Mouse (Mus musculus) kidney, adult 10 weeks (tissue): ENCODE measurements around the gene Prrt1. TPM values are rescaled to one million over a fixed set of nuclear protein-coding genes. Genes with fewer than 3 reads are reported as not detected.

ENCODE experiments used
- polyA plus RNA-seq: library from polyadenylated mRNA; stranded (reverse); fragments of 350-450 nt; fragmentation: Illumina TruSeq; extraction: RNeasy Lipid Tissue Mini Kit (QIAGEN cat#74804); gene quantifications from one replicate; pipeline ENCODE4 v1.2.3, GENCODE M21; 2014; ENCODE audit warnings: low read depth, low replicate concordance

The Prrt1 gene
- 0.57 TPM for polyA plus RNA-seq

GRCm38 (mm10) chr17:34629221-34629751, at the start of gene Prrt1:
Gene Prrt1, plus strand, starts transcription at chr17:34629533.

GRCm38 (mm10) chr17:34589681-34590101, 39.6 kb upstream of the Prrt1 start, which contains the start of gene Gpsm3:
Gene Gpsm3, plus strand, starts transcription at chr17:34589806.

GRCm38 (mm10) chr17:34591029-34591993, 38.0 kb upstream of the Prrt1 start, which contains the start of gene Pbx2:
Gene Pbx2, plus strand, starts transcription at chr17:34591266.

GRCm38 (mm10) chr17:34597566-34598095, 31.7 kb upstream of the Prrt1 start, which contains the start of gene Ager:
Gene Ager, plus strand, starts transcription at chr17:34597862.

GRCm38 (mm10) chr17:34603375-34604060, 25.8 kb upstream of the Prrt1 start, which contains the start of gene Rnf5:
Gene Rnf5, minus strand, starts transcription at chr17:34603690.

GRCm38 (mm10) chr17:34604061-34604508, 25.2 kb upstream of the Prrt1 start, which contains the start of gene Agpat1:
Gene Agpat1, plus strand, starts transcription at chr17:34604262.

GRCm38 (mm10) chr17:34615871-34616270, 13.5 kb upstream of the Prrt1 start, which contains the start of gene Egfl8:
Gene Egfl8, minus strand, starts transcription at chr17:34615971.

GRCm38 (mm10) chr17:34627943-34628643, 1.2 kb upstream of the Prrt1 start, which contains the start of gene Ppt2:
Gene Ppt2, minus strand, starts transcription at chr17:34628510.

GRCm38 (mm10) chr17:34644608-34645007, 15.3 kb downstream of the Prrt1 start, which contains the start of gene Fkbpl:
Gene Fkbpl, plus strand, starts transcription at chr17:34644764.

GRCm38 (mm10) chr17:34646906-34647787, 17.8 kb downstream of the Prrt1 start, which contains the start of gene Atf6b:
Gene Atf6b, plus strand, starts transcription at chr17:34647146.

GRCm38 (mm10) chr17:34670235-34670634, 40.9 kb downstream of the Prrt1 start, which contains the start of gene Tnxb:
Gene Tnxb, plus strand, starts transcription at chr17:34670535.

Other genes starting within 250 kb of the Prrt1 start
- gene BC051142, start 230.7 kb upstream of the Prrt1 start, polyA plus RNA-seq = 1.9 TPM
- gene Btnl4, start 152.2 kb upstream of the Prrt1 start, polyA plus RNA-seq = not detected
- gene Btnl6, start 112.2 kb upstream of the Prrt1 start, polyA plus RNA-seq = not detected
- 0.93 TPM for gene Notch4, start 65.3 kb upstream of the Prrt1 start, polyA plus RNA-seq
- gene Gpsm3, start 39.7 kb upstream of the Prrt1 start, polyA plus RNA-seq = 3.8 TPM
- 11.4 TPM for gene Pbx2, start 38.3 kb upstream of the Prrt1 start, polyA plus RNA-seq
- gene Ager, start 31.7 kb upstream of the Prrt1 start, polyA plus RNA-seq = not detected
- 49.6 TPM for gene Rnf5, start 25.8 kb upstream of the Prrt1 start, polyA plus RNA-seq
- 2.9 TPM for gene Agpat1, start 25.3 kb upstream of the Prrt1 start, polyA plus RNA-seq
- not detected for gene Egfl8, start 13.6 kb upstream of the Prrt1 start, polyA plus RNA-seq
- gene Ppt2, start 1.0 kb upstream of the Prrt1 start, polyA plus RNA-seq = 7.2 TPM
- 5.5 TPM for gene Fkbpl, start 15.2 kb downstream of the Prrt1 start, polyA plus RNA-seq
- gene Atf6b, start 17.6 kb downstream of the Prrt1 start, polyA plus RNA-seq = 1.8 TPM
- gene Tnxb, start 41.0 kb downstream of the Prrt1 start, polyA plus RNA-seq = not detected
- not detected for gene C4b, start 114.3 kb downstream of the Prrt1 start, polyA plus RNA-seq
- gene Cyp21a1, start 175.0 kb downstream of the Prrt1 start, polyA plus RNA-seq = not detected
- 2.6 TPM for gene Stk19, start 207.4 kb downstream of the Prrt1 start, polyA plus RNA-seq
- gene Dxo, start 207.5 kb downstream of the Prrt1 start, polyA plus RNA-seq = 3.0 TPM
- 2.3 TPM for gene Skiv2l, start 220.7 kb downstream of the Prrt1 start, polyA plus RNA-seq
- gene Nelfe, start 220.9 kb downstream of the Prrt1 start, polyA plus RNA-seq = 1.4 TPM
- 38.0 TPM for gene Cfb, start 233.0 kb downstream of the Prrt1 start, polyA plus RNA-seq
- gene Zbtb12, start 249.9 kb downstream of the Prrt1 start, polyA plus RNA-seq = 1.5 TPM